Mouse (Mus musculus): Measurements from ENCODE around the gene Coq9.

GRCm38 (mm10) chr8:94862487-94863220, 24.5 kb downstream of the Coq9 start:
- TF ChIP-seq CTCF (IDR thresholded peaks at IDR 0.05; ENCODE audit: low read depth, low read length) (no peak), POLR2A (IDR thresholded peaks at IDR 0.05; ENCODE audit: extremely low read depth, insufficient read depth, low read length) (no peak)
